Mouse (Mus musculus) erythroblast, embryonic 14.5 days (primary cell): ENCODE data around the gene Knl1.

Experiments used
- GATA1 ChIP-seq: IDR thresholded peaks from 2 replicates; pipeline ENCODE4 v1.6.1; 2012; ENCODE audit warnings: low read length, inconsistent platforms, mixed read lengths
- TAL1 ChIP-seq: IDR thresholded peaks from 3 replicates; pipeline ENCODE4 v1.6.1; 2012; ENCODE audit warnings: low read length, inconsistent platforms, mixed read lengths

- TF ChIP-seq GATA1 (peak; percentile 73; the same call in 1 of the 2 replicates), TAL1 (peak; percentile 63)
These were observed 89.5 kb downstream of the Knl1 start for GRCm38 (mm10) chr2:119136346-119136898.
